16 mouse cellular contexts compared by ENCODE assay signal in genomic region chr11:106353188-106353587, GRCm38 (mm10). TPM values are rescaled to one million over a fixed set of nuclear protein-coding genes. Genes with fewer than 3 reads are reported as not detected.
"Had no signal": no experiment of that assay in that cellular context is flagged by ENCODE, and none has a peak within 500 bp of the region (broad histone marks: within the 10 kb centered on the region; RNA-seq: fewer than 3 reads in every experiment).

TSS of gene Scn4a (minus strand) at chr11:106353288.

- H3K27me3 ChIP-seq: limb, embryonic 15.5 days; neural tube, embryonic 12.5 days had no signal

- H3K36me3 ChIP-seq: limb, embryonic 15.5 days; liver, embryonic 12.5 days; midbrain, embryonic 10.5 days; neural tube, embryonic 12.5 days had no signal

- H3K27ac ChIP-seq: left cerebral cortex, adult 2 months; limb, embryonic 15.5 days; liver, embryonic 12.5 days; midbrain, embryonic 10.5 days; neural tube, embryonic 12.5 days had no signal

- H3K4me1 ChIP-seq: limb, embryonic 15.5 days; liver, embryonic 12.5 days; neural tube, embryonic 12.5 days had no signal

- H3K9ac ChIP-seq: limb, embryonic 15.5 days; liver, embryonic 12.5 days; lung, embryonic 14.5 days; neural tube, embryonic 12.5 days had no signal

- DNase-seq: kidney, postnatal 25 days; lung, embryonic 14.5 days; lung, postnatal 10 days; lung, postnatal 4 days; midbrain, embryonic 14.5 days; retina, postnatal 1 day; right cerebral cortex, postnatal 4 days; spleen, adult 18-20 months; thymus, adult 18-20 months; thymus, postnatal 25 days had no signal

- H3K4me3 ChIP-seq: left cerebral cortex, adult 2 months; limb, embryonic 15.5 days; liver, embryonic 12.5 days; midbrain, embryonic 10.5 days; neural tube, embryonic 12.5 days had no signal

RNA-seq across cellular contexts. Expression of gene Scn4a, which starts in this region (rescaled TPM):
- total RNA-seq: left cerebral cortex, adult 2 months had no signal
- polyA plus RNA-seq: liver, embryonic 12.5 days; midbrain, embryonic 14.5 days; stomach, embryonic 14.5 days had no signal
